Mouse (Mus musculus): ENCODE measurements at regions not wholly inside any gene's neighbourhood (a gene's known extent, or its start where the extent isn't known, plus 50 kb on each side); places are given as distances from the start of the nearest gene placed in this dataset.

DNA sequence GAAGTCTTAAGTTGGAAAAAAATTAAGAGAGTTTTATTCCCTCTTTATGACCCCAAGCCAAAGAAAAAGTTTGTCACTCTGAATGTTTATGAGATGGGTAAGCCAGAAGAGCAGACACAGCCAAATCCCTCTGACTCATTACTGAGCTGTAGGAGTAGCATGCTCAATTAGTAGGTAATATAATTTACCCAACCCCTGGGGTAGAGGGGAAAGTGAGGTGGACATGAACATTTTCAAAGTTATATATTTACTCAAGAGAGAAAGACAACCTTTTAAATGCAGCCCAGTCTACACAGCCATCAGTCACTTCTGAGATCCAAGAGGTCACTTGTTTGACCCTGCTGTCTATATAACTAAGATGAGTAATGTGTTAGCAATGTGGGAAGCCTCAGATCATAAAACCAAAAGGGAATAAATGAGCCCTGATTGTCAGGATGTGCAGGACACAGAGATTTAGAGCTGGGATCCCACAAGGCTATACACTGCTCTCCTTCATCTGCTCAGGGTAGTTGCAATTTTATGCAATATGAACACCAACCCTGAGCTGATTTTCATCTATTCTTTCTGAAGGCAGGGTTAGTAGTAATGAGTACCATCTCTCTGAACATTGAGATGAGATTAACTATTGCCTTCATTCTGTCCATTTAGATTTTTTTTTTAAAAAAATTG lies 114.7 kb upstream of the Ndp start:
- intact Hi-C loops (cut with DNase I): no loop called here
- DNase-seq (ENCODE audit: low spot score in 2 of 2): no peak

DNA sequence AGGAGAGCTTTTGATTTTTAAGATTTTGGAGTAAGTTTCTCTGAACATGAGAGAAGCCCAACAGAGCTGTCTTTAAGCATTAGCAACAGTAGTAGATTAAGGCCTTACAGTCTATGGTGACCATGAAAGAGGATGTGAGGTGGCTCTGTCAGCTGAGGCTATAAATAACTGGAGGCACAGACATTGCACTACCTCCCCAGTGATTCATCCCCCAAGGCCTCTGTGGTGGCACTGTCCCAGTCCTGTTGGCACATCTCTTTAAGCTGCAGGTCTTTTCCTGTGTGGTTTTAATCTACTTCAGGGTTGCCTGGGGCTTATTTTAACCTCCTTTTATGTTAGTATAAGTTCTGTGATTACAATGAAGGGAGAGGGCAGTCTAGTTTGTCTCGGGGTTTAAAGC lies 106.2 kb upstream of the Ndp start:
- intact Hi-C loops (cut with DNase I): no loop called here
- DNase-seq (ENCODE audit: low spot score in 2 of 2): no peak

DNA sequence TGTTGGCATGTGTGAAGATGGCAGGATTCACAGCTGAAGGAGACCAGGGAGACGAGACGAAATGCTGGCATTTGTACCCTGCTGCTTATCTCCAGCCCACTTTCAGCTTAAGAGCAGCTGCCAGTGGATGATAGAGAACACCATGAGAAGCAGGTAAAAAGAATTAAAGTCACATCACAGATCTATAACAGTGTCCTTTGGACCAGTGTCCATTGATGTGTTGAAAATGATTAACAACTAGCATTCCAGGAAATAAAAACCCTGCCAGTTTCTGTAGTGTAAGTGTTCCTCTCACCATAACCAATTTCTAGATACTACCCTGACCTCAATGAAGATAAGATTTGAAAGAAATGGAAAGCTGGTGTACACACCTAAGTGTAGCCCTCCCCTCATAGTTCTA lies 97.6 kb upstream of the Ndp start:
- intact Hi-C loops (cut with DNase I): no loop called here
- DNase-seq (ENCODE audit: low spot score in 2 of 2): peak in 1 of 2 experiments; percentile 4

DNA sequence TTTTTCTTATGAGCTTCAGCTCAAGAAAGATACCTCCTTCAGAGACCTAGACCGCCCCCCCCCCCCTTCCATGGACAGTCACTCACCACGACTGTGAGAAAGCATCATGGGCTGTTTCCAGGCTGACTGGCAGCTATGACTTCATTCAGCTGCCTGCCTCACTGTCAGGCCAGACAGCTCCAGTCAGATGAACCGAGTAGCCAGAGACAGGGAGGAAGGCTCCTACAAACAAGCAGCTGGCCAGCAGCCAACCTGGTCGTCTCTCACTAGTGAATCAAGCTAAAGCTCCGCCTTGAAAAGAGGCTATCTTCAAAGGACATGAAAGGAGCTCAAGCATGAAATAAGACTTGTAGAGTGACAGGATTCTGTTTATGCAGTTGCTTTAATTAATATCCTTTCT lies 87.0 kb upstream of the Ndp start:
- intact Hi-C loops (cut with DNase I): no loop called here
- DNase-seq (ENCODE audit: low spot score in 2 of 2): no peak
